ENCODE assay signal across 14 mouse cellular contexts in genomic region chr6:3741996-3742713, GRCm38 (mm10). TPM values are rescaled to one million over a fixed set of nuclear protein-coding genes. Genes with fewer than 3 reads are reported as not detected.
"Had no signal": no experiment of that assay in that cellular context is flagged by ENCODE, and none has a peak within 500 bp of the region (broad histone marks: within the 10 kb centered on the region; RNA-seq: fewer than 3 reads in every experiment).

No protein-coding gene starts in this region.

- H3K9ac ChIP-seq: limb, embryonic 12.5 days had no signal

- H3K27ac ChIP-seq: left cerebral cortex, adult 2 months; limb, embryonic 12.5 days; macrophage had no signal

- ATAC-seq: intestine, postnatal 0 days; midbrain, embryonic 16.5 days had no signal

- DNase-seq: kidney, adult 8-10 months; kidney, postnatal 25 days; right cerebral cortex, postnatal 14 days; thymus, postnatal 4 days had no signal

- H3K27me3 ChIP-seq: limb, embryonic 12.5 days; megakaryocyte, embryonic 14.5 days had no signal

- H3K4me3 ChIP-seq: left cerebral cortex, adult 2 months; limb, embryonic 12.5 days; megakaryocyte, embryonic 14.5 days had no signal

- H3K4me1 ChIP-seq: limb, embryonic 12.5 days; megakaryocyte, embryonic 14.5 days had no signal

- H3K9me3 ChIP-seq: limb, embryonic 12.5 days; megakaryocyte, embryonic 14.5 days had no signal

- H3K36me3 ChIP-seq: limb, embryonic 12.5 days had no signal

- H3K4me2 ChIP-seq: limb, embryonic 12.5 days; liver, embryonic 11.5 days; midbrain, embryonic 11.5 days had no signal

RNA-seq across cellular contexts. Expression of gene Calcr, which starts 22.4 kb away (rescaled TPM):
- total RNA-seq: layer of hippocampus, postnatal 25 days had no signal
- polyA plus RNA-seq: macrophage; small intestine, adult 2 months had no signal
